Mouse (Mus musculus): Measurements from ENCODE around the gene Vmn1r54. TPM values are rescaled to one million over a fixed set of nuclear protein-coding genes. Genes with fewer than 3 reads are reported as not detected.

Vmn1r54 gene
- polyA plus RNA-seq, 1 experiment = not detected

GRCm38 (mm10) chr6:90317510-90318258 is 71.6 kb downstream of the Vmn1r54 start:
- H3K4me1 ChIP-seq (ENCODE audit: control insufficient read depth, insufficient read depth, low read length) = no peaks in the 10 kb centered on the region
- H3K27ac ChIP-seq (ENCODE audit: insufficient read depth, low read length) = no peak overlapping the region
- H3K27me3 ChIP-seq (ENCODE audit: control insufficient read depth, insufficient read depth, low read length, poor library complexity, severe bottlenecking) = no peaks in the 10 kb centered on the region
- no peaks in the 10 kb centered on the region for H3K36me3 ChIP-seq (ENCODE audit: control insufficient read depth, insufficient read depth, low read length, poor library complexity, severe bottlenecking)
- peaks cover 5% of the 10 kb centered on the region; the same call in 1 of the 2 replicates for H3K9me3 ChIP-seq (replicated peaks; ENCODE audit: control insufficient read depth, insufficient read depth, low read length, poor library complexity, severe bottlenecking)
- H3K9ac ChIP-seq (ENCODE audit: low read depth, poor library complexity, severe bottlenecking) = no peak overlapping the region
- TF ChIP-seq CTCF (IDR thresholded peaks at IDR 0.05; ENCODE audit: low read depth, low read length) = no peak
- no peak for TF ChIP-seq EP300 (IDR thresholded peaks at IDR 0.05; ENCODE audit: insufficient read depth, low read depth, low read length)
- TF ChIP-seq POLR2A (IDR thresholded peaks at IDR 0.05; ENCODE audit: insufficient read depth, low read length) = no peak
- no peak overlapping the region for H3K4me3 ChIP-seq (ENCODE audit: low read depth, low read length)

- H3K4me3 ChIP-seq (ENCODE audit: low read depth, low read length) = no peak overlapping the region
- peaks cover 5% of the 10 kb centered on the region; the same call in 1 of the 2 replicates for H3K9me3 ChIP-seq (replicated peaks; ENCODE audit: control insufficient read depth, insufficient read depth, low read length, poor library complexity, severe bottlenecking)
- H3K4me1 ChIP-seq (ENCODE audit: control insufficient read depth, insufficient read depth, low read length) = no peaks in the 10 kb centered on the region
- H3K27me3 ChIP-seq (ENCODE audit: control insufficient read depth, insufficient read depth, low read length, poor library complexity, severe bottlenecking) = no peaks in the 10 kb centered on the region
- H3K27ac ChIP-seq (ENCODE audit: insufficient read depth, low read length) = no peak overlapping the region
- no peaks in the 10 kb centered on the region for H3K36me3 ChIP-seq (ENCODE audit: control insufficient read depth, insufficient read depth, low read length, poor library complexity, severe bottlenecking)
- TF ChIP-seq POLR2A (IDR thresholded peaks at IDR 0.05; ENCODE audit: insufficient read depth, low read length) (no peak), CTCF (IDR thresholded peaks at IDR 0.05; ENCODE audit: low read depth, low read length) (no peak), EP300 (IDR thresholded peaks at IDR 0.05; ENCODE audit: insufficient read depth, low read depth, low read length) (no peak)
- no peak overlapping the region for H3K9ac ChIP-seq (ENCODE audit: low read depth, poor library complexity, severe bottlenecking)
Measured at GRCm38 (mm10) chr6:90319019-90319418, 72.9 kb downstream of the Vmn1r54 start.

- H3K36me3 ChIP-seq (ENCODE audit: control insufficient read depth, insufficient read depth, low read length, poor library complexity, severe bottlenecking) = no peaks in the 10 kb centered on the region
- no peak overlapping the region for H3K27ac ChIP-seq (ENCODE audit: insufficient read depth, low read length)
- no peak overlapping the region for H3K4me3 ChIP-seq (ENCODE audit: low read depth, low read length)
- no peaks in the 10 kb centered on the region for H3K4me1 ChIP-seq (ENCODE audit: control insufficient read depth, insufficient read depth, low read length)
- H3K9ac ChIP-seq (ENCODE audit: low read depth, poor library complexity, severe bottlenecking) = no peak overlapping the region
- no peaks in the 10 kb centered on the region for H3K27me3 ChIP-seq (ENCODE audit: control insufficient read depth, insufficient read depth, low read length, poor library complexity, severe bottlenecking)
- peaks cover 5% of the 10 kb centered on the region; the same call in 1 of the 2 replicates for H3K9me3 ChIP-seq (replicated peaks; ENCODE audit: control insufficient read depth, insufficient read depth, low read length, poor library complexity, severe bottlenecking)
- no peak for TF ChIP-seq CTCF (IDR thresholded peaks at IDR 0.05; ENCODE audit: low read depth, low read length)
- no peak for TF ChIP-seq POLR2A (IDR thresholded peaks at IDR 0.05; ENCODE audit: insufficient read depth, low read length)
- TF ChIP-seq EP300 (IDR thresholded peaks at IDR 0.05; ENCODE audit: insufficient read depth, low read depth, low read length) = no peak
Measured at GRCm38 (mm10) chr6:90319475-90320191, 73.5 kb downstream of the Vmn1r54 start.

DNA sequence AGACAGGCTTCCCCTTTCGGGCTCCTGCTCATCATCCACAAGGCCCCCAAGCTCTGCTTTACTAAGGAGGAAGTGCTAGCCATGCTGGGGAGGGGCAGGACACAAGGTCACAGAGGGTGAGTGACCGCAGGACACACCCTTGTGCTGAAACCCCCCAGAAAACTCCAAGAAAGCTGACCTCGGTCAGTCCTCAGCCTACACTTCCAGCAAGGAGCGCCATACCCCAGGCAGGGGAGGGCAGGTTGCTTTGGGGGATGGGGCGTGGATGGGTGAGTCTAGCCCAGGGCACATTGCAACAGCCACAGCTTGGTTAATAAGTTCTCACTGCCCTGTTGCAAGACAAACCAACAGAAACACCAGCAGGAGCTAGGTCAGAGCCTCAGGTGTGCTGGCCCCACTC is 74.3 kb downstream of the Vmn1r54 start:
- Histone ChIP-seq H3K4me1 (ENCODE audit: control insufficient read depth, insufficient read depth, low read length) (no peaks in the 10 kb centered on the region), H3K4me3 (ENCODE audit: low read depth, low read length) (no peak overlapping the region), H3K9ac (ENCODE audit: low read depth, poor library complexity, severe bottlenecking) (no peak overlapping the region), H3K36me3 (ENCODE audit: control insufficient read depth, insufficient read depth, low read length, poor library complexity, severe bottlenecking) (no peaks in the 10 kb centered on the region), H3K9me3 (replicated peaks; ENCODE audit: control insufficient read depth, insufficient read depth, low read length, poor library complexity, severe bottlenecking) (peaks cover 4% of the 10 kb centered on the region; the same call in 1 of the 2 replicates), H3K27me3 (ENCODE audit: control insufficient read depth, insufficient read depth, low read length, poor library complexity, severe bottlenecking) (no peaks in the 10 kb centered on the region), H3K27ac (ENCODE audit: insufficient read depth, low read length) (no peak overlapping the region)
- no peak for TF ChIP-seq EP300 (IDR thresholded peaks at IDR 0.05; ENCODE audit: insufficient read depth, low read depth, low read length)
- no peak for TF ChIP-seq CTCF (IDR thresholded peaks at IDR 0.05; ENCODE audit: low read depth, low read length)
- TF ChIP-seq POLR2A (IDR thresholded peaks at IDR 0.05; ENCODE audit: insufficient read depth, low read length) = no peak

Other genes starting within 250 kb of the Vmn1r54 start
- gene Vmn1r47, start 230.2 kb upstream of the Vmn1r54 start, polyA plus RNA-seq (2011; ENCODE audit: insufficient read depth, insufficient read length, low read depth, missing spikeins) = not detected in 2 replicates
- gene Vmn1r48, start 209.5 kb upstream of the Vmn1r54 start, polyA plus RNA-seq (2011; ENCODE audit: insufficient read depth, insufficient read length, low read depth, missing spikeins) = not detected in 2 replicates
- not detected in 2 replicates for gene Vmn1r49, start 167.8 kb upstream of the Vmn1r54 start, polyA plus RNA-seq (2011; ENCODE audit: insufficient read depth, insufficient read length, low read depth, missing spikeins)
- not detected in 2 replicates for gene Vmn1r50, start 144.9 kb upstream of the Vmn1r54 start, polyA plus RNA-seq (2011; ENCODE audit: insufficient read depth, insufficient read length, low read depth, missing spikeins)
- gene Vmn1r51, start 123.7 kb upstream of the Vmn1r54 start, polyA plus RNA-seq (2011; ENCODE audit: insufficient read depth, insufficient read length, low read depth, missing spikeins) = not detected in 2 replicates
- not detected in 2 replicates for gene Vmn1r52, start 71.5 kb upstream of the Vmn1r54 start, polyA plus RNA-seq (2011; ENCODE audit: insufficient read depth, insufficient read length, low read depth, missing spikeins)
- not detected in 2 replicates for gene V1ra8, start 43.5 kb upstream of the Vmn1r54 start, polyA plus RNA-seq (2011; ENCODE audit: insufficient read depth, insufficient read length, low read depth, missing spikeins)
- gene Vmn1r53, start 21.9 kb upstream of the Vmn1r54 start, polyA plus RNA-seq (2011; ENCODE audit: insufficient read depth, insufficient read length, low read depth, missing spikeins) = 0.72 and 0.79 TPM in 2 replicates
- not detected in 2 replicates for gene BC048671, start 54.9 kb downstream of the Vmn1r54 start, polyA plus RNA-seq (2011; ENCODE audit: insufficient read depth, insufficient read length, low read depth, missing spikeins)
- gene Chst13, start 78.9 kb downstream of the Vmn1r54 start, polyA plus RNA-seq (2011; ENCODE audit: insufficient read depth, insufficient read length, low read depth, missing spikeins) = not detected in 2 replicates
- not detected in 2 replicates for gene Uroc1, start 87.0 kb downstream of the Vmn1r54 start, polyA plus RNA-seq (2011; ENCODE audit: insufficient read depth, insufficient read length, low read depth, missing spikeins)
- 11.7 and 13.3 TPM in 2 replicates for gene Zxdc, start 123.2 kb downstream of the Vmn1r54 start, polyA plus RNA-seq (2011; ENCODE audit: insufficient read depth, insufficient read length, low read depth, missing spikeins)
- gene Cfap100, start 182.5 kb downstream of the Vmn1r54 start, polyA plus RNA-seq (2011; ENCODE audit: insufficient read depth, insufficient read length, low read depth, missing spikeins) = 2.1 TPM in 1 of 2 replicates, not detected in the other
- gene Klf15, start 216.3 kb downstream of the Vmn1r54 start, polyA plus RNA-seq (2011; ENCODE audit: insufficient read depth, insufficient read length, low read depth, missing spikeins) = 4.8 and 7.4 TPM in 2 replicates
- gene Aldh1l1, start 240.1 kb downstream of the Vmn1r54 start, polyA plus RNA-seq (2011; ENCODE audit: insufficient read depth, insufficient read length, low read depth, missing spikeins) = 5.0 and 5.8 TPM in 2 replicates